Mouse (Mus musculus) gastrocnemius, postnatal 36 days (tissue): ENCODE measurements around the gene E4f1. TPM values are rescaled to one million over a fixed set of nuclear protein-coding genes. Genes with fewer than 3 reads are reported as not detected.

Experiments
- DNase-seq, 2 experiments: peaks; one replicate each; pipeline ENCODE4 v3.0.0; 2022
- intact Hi-C: fragments of 180-260 bp; cut with DNase I; formaldehyde crosslinking; loops from one replicate; pipeline ENCODE4 v1.15.1; 2025
- long read RNA-seq, 2 experiments: library from polyadenylated mRNA; stranded (forward); transcript quantifications; one replicate each; pipeline ENCODE4 v2.0.0; 2021
- total RNA-seq, 2 experiments: library from RNA; stranded (reverse); gene quantifications; 2 replicates each; pipeline ENCODE4 v1.2.3; 2021

The E4f1 gene
- 10 to 100 TPM in 1 of 2 experiments, 1 to 10 TPM in 1; 9.5 to 11.7 TPM for total RNA-seq
- long read RNA-seq, experiment 1, partial matches to known transcripts: 0 of 9 reads
- long read RNA-seq, experiment 1, other reads (novel, unspliced or antisense): 7 of 9 reads
- long read RNA-seq, experiment 2, partial matches to known transcripts: 1 of 11 reads
- long read RNA-seq, experiment 2, other reads (novel, unspliced or antisense): 7 of 11 reads

GRCm38 (mm10) chr17:24469910-24470602, at the start of gene E4f1, which contains the start of gene Pgp:
TSS of gene E4f1 (minus strand) at chr17:24470313.
TSS of gene Pgp (plus strand) at chr17:24470392.
- intact Hi-C loops: no loop called here
- DNase-seq: peak; percentile 98 to 99

DNA sequence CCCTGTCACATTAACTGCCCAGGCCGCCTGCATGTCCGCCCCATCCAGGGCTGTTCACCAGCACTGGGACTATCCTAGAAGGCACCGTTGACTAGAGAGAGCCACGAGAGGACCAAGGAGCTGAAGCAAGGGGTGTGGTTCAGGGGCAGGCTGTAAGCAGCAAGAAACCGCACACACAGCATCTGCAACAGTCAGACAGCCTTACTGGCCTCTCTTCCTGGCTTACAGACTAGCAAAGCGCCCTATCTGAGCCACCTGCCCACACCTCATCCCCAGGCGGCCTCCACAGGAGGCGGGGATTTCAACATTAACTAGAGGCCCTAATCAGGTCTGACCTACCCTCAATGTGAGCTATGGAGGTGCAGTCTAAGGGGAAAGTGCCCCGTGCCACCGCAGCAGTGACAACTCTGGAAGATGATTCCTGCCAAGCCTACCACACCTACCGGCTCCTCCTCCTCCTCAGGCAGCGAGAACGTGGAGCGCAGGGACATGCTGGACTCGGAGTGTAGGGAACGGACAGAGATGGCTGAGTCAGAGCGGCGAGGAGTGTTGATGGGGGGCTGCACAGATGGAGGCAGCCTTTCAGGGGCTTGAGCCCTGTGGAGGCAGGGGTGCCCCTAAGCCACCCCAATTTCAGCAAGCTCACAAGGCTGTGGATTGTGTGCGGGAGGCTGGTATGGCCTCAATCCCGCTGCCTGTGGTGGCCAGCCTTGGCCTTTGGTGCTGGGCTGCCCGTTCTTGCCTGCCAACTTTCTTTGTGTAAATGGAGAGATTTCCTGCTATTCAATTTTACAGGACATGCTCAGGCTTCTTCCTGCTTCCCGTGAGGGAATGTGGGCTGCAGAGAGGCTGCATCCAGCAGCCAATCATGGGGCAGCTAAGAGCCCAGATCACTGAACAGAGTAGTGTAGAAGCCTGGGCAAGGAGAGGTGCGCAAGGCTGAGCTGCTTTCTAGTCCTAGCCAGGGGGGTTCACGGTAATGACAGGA, 44.5 kb upstream of the E4f1 start:
- no peak for DNase-seq
- intact Hi-C loops: no loop called here

DNA sequence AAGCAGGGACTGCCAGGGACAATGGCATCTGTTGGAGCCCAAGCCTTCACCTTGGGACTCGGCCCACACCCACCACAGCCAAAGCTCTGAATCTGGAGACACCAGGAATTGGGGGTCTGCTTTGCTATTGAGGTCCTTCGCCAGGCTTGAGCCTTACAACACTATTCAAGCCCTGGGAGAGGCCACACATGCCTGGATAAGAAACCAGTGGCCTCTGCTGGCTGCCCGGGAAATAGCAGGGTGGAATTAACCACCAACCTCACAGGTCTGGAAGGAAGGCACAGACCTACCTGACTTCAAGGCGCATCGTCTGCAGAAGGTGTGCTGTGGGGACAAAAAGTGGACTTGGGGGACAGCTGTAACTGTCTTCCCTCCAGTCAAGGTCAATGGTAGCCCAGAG, 43.5 kb upstream of the E4f1 start:
- DNase-seq: no peak
- intact Hi-C loops: no loop called here

DNA sequence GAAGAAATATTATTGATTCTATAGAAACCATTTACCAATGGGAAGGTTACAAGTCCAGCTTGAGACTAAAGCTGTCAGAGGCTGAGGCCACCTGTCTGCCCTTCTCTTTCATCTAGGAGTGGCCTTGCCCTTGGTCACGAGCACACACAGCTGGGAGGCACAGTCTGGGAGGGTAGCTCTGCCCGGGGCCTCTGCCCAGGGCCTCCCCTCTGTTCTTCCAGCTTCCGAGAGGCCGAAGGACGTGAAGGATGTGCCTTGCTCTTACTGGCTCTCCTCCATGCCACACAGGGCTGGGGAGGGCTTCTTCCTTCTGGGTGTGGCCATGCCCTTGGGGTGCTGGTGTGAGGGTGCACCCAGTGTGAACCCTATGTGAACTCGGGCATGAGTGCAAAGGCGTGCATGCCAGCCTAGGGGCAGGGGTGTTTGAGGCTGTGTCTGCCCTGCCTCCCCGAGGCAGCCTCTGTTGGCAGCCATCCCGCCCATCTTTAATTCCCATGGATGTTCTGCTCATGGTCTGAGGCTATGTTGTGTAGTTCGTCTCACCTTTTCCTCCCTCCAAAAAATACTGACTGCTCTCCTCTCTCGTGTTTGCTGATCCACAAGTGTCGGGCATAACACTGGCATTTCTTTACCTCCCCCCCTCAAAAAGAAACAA, 37.8 kb upstream of the E4f1 start:
- DNase-seq: no peak
- intact Hi-C loops: no loop called here

DNA sequence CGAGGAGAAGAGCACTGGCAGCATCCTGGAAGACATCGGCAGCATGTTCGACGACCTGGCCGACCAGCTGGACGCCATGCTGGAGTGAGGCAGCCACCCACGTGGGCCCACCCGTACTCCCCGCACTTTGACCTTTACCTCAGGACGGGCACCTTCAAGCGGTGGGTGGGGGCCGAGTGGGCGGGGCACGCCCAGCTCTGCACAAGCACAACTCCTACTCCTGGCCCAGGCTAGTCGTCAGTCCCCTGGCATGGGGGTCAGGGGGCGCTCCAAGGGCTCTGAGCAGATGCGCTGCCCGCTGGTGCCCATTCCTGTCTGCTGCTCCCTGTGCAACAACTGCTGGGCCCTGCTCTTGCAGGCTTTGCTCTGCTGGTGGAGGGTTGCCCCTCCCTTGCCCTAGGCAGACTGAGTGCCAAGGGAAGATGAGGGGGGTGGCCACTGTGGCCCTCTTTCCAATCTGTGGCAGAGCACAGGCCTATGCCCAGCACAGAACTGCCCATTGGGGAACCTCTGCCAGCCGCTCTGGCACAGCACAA, 37.1 kb upstream of the E4f1 start:
- intact Hi-C loops: no loop called here
- no peak for DNase-seq

DNA sequence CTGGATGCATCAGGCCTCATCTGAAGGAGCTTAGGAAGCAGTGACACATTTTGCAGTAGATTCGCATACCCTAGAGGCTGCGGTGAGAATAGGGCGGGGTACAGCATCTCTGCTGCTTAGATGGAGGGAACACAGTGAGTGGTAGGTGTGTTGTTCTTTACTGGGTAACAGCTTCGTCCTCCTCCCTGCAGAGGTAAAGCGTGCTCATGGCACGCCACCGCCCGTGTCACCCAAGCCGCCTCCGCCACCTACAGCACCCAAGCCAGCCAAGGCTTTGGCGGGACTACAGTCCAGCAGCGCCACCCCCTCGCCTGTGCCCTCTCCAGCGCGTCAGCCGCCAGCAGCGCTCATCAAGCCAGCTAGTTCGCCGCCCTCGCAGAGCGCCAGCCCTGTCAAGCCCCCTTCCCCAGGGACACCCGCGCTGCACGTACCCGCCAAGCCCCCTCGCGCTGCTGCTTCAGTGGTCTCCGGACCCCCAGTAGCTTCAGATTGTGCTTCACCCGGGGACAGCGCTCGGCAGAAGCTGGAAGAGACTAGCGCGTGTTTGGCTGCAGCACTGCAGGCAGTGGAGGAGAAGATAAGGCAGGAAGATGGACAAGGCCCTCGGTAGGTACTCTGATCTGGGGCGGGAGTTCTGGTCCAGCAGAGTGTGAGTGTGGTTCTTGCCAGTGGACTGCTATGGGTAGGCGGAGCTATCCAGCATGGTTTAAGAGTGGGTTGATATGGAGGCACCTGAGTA, 36.4 kb upstream of the E4f1 start:
- intact Hi-C loops: no loop called here

DNA sequence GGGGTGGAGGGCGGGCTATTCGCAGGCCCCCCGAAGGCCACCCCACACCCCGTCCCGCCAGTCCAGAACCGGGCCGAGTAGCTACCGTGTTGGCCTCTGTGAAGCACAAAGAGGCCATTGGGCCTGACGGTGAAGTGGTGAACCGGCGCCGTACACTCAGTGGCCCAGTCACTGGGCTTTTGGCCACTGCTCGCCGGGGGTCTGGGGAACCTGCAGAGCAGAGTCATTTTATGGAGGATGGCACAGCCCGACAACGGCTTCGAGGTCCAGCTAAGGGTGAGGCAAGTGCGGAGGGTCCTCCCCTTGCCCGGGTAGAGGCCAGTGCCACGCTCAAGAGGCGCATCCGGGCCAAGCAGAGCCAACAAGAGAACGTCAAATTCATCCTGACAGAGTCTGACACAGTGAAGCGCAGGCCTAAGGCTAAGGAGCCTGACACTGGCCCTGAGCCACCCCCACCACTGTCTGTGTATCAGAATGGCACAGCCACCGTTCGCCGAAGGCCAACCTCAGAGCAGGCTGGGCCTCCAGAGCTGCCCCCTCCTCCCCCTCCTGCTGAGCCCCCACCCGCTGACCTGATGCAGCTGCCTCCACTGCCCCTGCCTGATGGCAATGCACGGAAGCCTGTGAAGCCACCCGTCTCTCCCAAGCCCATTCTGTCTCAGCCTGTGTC, 35.3 kb upstream of the E4f1 start:
- intact Hi-C loops: no loop called here
- DNase-seq: no peak

More for the DNA sequence above, 36.4 kb upstream of the E4f1 start:
- peak in 1 of 2 experiments; percentile 43 for DNase-seq

DNA sequence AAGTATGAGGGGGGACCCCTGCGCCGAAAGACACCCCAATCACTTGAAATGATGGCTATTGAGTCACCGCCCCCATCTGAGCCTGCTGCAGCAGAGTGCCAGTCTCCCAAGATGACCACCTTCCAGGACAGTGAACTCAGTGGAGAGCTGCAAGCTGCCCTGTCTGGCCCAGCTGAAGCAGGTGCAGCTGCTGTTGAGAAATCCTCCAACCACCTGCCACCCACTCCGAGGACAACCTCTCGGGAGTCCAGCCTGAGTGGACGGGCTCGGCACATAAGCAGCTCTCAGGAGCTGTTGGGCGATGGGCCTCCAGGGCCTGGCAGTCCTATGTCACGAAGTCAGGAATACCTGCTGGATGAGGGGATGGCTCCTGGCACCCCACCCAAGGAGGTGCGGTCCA, 34.0 kb upstream of the E4f1 start:
- intact Hi-C loops: no loop called here
- no peak for DNase-seq

GRCm38 (mm10) chr17:24502208-24502607, 32.1 kb upstream of the E4f1 start:
- intact Hi-C loops: no loop called here
- DNase-seq: no peak

- DNase-seq: no peak
- intact Hi-C loops: loop anchor here (2.0 kb wide), 1 partner anchor 15 kb away; no protein-coding TSS in a partner anchor
Measured at GRCm38 (mm10) chr17:24496026-24496425, 25.9 kb upstream of the E4f1 start.

- no peak for DNase-seq
- intact Hi-C loops: no loop called here
Measured at GRCm38 (mm10) chr17:24495443-24495842, 25.3 kb upstream of the E4f1 start.

GRCm38 (mm10) chr17:24494627-24495335, 24.7 kb upstream of the E4f1 start:
- DNase-seq: no peak
- intact Hi-C loops: no loop called here

GRCm38 (mm10) chr17:24490399-24490798, 20.3 kb upstream of the E4f1 start:
- intact Hi-C loops: no loop called here
- no peak for DNase-seq

- no peak for DNase-seq
- intact Hi-C loops: no loop called here
Measured at GRCm38 (mm10) chr17:24489265-24490030, 19.3 kb upstream of the E4f1 start.

- DNase-seq: no peak
- intact Hi-C loops: no loop called here
Measured at GRCm38 (mm10) chr17:24488662-24489264, 18.6 kb upstream of the E4f1 start.

GRCm38 (mm10) chr17:24488186-24488661, 18.1 kb upstream of the E4f1 start, which contains the start of gene Caskin1:
TSS of gene Caskin1 (plus strand) at chr17:24488601.
- DNase-seq: no peak
- intact Hi-C loops: no loop called here
